Mouse (Mus musculus) 3134 (cell line): Measurements from ENCODE around the gene Fam117b.
A peak's percentile ranks its signal among the peaks of the same experiment; 100 is the strongest.

Experiments
- DNase-seq: peaks from one replicate; pipeline ENCODE4 v3.0.0-alpha.2; 2011; ENCODE audit warnings: low spot score; ENCODE audit not compliant: insufficient read length; ENCODE audit errors: extremely low read depth

The Fam117b gene

GRCm38 (mm10) chr1:59912413-59913157 is at the start of gene Fam117b:
Gene Fam117b, plus strand, starts transcription at chr1:59913006.
- peak; percentile 98 for DNase-seq

DNA sequence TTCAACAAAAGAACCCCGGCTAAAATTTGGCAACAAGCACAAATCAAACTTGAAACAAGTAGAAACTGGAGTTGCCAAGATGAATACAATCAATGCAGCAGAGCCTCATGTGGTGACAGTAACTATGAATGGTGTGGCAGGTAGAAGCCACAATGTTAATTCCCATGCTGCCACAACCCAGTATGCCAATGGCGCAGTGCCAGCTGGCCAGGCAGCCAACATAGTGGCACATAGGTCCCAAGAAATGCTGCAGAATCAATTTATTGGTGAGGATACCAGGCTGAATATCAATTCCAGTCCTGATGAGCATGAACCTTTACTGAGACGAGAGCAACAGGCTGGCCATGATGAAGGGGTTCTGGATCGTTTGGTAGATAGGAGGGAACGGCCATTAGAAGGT is 44.8 kb upstream of the Fam117b start:
- no peak for DNase-seq

- no peak for DNase-seq
Observed at GRCm38 (mm10) chr1:59874023-59874422, 38.8 kb upstream of the Fam117b start.

- no peak for DNase-seq
Observed at GRCm38 (mm10) chr1:59878098-59878497, 34.7 kb upstream of the Fam117b start.

DNA sequence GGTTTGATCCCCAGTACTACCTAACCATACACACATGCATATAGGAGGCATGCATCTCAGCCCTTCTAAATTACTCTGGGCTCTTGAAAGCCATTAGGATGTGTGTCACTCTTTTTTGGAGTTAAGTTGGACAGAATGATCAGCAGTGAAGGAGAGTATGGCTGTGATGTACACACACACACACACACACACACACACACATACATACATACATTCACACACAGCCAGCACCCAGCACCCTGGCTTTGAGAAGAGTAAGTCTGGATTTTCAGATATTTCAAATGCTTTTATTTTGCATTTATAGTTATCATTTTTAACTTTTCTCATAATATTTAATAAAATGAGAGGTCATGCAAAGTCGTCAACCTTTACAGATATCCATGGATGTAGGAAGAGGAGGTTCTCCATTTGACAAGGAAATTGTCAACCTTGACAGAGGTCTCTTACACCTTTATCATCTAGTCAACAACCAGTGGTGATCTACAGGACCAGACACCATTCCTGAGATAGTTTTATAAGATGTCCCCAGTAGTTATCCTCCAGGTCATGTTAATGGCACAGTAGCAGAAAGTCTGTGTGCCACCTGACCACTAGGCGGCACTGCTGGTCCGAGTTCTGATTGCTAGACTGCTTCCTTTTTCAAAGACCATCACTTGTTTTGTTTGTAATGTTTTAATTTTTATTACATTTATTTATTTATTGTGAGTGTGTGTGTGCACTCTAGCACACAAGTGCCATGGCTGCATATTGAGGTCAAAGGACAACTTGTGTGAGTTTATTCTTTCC is 29.3 kb upstream of the Fam117b start:
- DNase-seq: no peak

DNA sequence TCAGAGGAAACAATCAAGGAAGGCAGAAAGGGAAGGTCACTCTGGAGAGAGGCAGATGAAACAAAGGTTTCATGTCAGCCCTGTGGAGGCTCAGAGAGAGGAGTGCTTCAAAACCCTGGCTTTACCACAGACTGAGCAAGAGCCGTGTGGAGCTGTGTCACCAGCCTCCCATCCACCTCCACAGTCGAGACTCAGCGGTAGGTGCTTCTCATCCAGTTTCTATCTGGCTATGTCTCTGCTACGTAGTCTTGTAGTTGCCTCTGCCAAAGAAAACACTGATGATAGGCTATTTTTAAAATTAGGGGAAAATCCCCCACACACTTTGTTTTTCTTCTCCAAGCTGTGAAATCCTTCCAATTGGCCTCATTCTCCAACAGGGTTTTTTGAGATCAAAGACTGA is 25.9 kb upstream of the Fam117b start:
- DNase-seq: no peak

DNA sequence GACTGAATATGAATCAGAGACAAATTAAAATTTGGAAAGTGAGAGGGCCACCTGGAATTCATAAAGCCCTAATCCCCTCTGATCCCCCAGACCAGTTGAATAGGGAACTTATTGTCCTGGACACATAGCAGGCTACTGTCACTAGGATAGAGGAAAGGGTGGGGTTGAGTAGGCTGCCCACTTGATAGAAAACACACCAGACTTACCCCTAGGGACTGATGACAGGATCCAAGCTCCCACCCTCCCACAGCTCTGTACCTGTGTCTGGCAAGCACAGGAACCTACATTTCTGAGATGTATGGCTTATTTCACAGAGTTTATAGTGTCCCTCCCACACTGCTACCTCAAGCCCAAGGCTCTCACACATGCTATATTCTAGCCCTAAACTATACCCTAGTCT is 24.8 kb upstream of the Fam117b start:
- no peak for DNase-seq

DNA sequence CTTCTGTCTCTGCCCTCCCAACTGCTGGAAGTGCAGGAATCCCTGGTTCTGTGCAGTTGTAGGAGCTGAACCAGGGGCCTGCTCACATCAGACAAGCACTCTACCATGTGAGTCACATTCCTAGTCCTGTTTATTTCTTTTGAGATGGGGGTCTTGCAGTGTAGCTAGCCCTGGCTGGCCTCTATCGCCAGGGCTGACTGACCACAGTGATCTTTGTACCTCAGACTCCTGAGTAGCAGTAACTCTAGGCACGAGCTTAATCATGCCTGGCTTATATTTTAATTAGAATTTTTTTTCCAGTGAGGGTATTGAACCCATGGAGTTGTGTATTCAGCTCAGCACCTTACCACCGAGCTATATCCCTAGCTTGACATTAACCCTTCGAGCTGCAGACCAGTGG is 21.6 kb upstream of the Fam117b start:
- no peak for DNase-seq

DNA sequence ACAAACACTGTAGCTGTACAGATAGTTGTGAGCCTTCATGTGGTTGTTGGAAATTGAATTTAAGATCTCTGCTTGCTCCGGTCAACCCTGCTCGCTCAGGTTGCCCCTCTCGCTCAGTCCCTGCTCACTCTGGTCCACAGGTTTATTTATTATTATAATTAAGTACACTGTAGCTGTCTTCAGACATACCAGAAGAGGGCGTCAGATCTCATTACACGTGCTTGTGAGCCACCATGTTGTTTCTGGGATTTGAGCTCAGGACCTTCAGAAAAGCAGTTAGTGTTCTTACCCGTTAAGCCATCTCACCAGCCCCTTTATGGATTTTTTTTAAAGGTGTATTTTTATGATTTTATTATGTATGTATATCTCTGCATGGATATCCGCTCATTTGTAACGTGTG is 20.0 kb upstream of the Fam117b start:
- DNase-seq: no peak

- DNase-seq: no peak
Observed at GRCm38 (mm10) chr1:59894025-59894424, 18.8 kb upstream of the Fam117b start.

- DNase-seq: peak; percentile 22
Observed at GRCm38 (mm10) chr1:59895456-59895855, 17.4 kb upstream of the Fam117b start.

DNA sequence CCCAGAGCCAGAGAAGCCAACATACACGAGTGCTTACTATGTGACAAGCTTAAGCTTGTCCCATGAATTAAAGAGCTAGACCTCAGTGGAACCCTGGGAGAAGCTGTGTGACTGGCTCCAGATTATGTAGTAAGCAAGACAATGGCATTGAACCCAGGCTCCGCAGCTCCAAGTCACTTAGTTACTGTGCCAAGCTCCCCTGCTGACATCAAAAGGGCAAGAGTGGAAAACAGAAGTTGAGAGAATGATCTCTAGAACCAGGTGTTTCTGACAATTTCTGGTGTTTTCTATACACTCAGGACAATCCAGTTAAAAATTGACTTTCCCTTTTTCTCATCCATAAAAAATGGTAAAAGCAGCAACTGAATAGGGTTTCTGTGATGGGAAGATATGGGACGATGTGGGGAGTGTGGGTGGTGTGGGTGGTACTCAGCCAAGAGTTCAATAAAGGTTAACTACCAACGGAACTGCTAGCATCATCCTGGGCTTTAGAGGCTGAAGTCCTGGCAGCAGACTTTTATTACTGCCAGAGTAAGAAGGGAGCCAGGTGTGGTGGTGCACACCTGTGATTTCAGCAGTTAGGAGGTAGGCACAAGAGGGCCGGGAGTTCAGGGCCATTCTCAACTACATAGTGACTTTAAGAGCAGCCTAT is 15.5 kb upstream of the Fam117b start:
- no peak for DNase-seq

DNA sequence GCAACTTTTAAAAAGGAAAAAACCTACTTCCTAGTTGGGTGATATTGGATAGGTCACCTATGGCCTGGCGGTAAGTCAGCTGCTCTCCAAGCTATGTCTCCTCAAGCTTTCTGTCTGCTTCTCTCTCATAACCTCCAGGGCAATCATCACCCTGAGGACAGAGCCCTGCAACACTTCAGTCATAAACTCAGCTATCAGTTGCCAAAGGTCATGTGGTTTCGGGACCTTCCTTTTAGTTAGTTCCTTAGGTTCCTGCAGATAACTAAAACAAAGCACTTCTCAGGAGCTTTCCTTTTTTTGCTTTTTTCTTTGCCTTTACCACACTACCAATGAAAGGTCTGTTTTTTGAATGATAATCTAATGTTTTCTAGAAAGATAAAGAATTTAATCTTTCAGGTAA is 13.1 kb upstream of the Fam117b start:
- DNase-seq: no peak

DNA sequence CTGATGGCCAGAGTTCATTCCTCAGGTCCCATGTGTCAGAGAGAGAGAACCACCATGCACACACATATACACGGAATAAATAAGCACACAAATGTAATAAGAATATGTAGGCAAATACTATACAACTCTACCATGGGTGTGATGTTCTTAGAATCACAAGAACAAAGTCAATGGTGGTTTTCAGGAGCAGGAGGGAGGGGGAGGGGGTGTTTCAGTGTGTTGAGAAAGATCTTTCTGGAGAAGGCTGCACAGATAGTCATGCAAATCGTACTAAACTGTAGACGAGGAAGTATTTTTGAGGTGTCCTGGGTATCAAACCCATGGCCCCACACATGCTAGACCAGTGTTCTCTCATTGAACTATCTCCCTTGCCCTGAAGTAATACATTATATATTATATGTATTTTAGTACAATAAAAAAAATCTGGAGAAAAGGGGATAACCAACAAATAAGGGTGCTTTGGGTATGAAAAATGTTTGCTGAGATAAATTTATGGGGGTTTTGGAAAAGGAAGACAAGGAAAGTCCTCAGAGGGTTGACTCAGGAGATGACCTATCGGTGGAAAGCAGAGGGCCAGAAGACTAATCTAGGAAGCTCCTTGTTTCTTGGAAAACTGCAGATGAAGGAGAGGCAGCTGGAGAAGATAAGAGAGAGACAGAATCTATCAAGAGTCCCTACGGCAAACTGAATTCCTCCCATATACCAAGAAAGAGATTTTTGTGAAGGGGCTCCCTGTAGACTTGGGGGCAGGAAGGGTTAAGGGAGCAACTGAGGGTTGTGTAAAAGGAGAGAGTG is 11.5 kb upstream of the Fam117b start:
- DNase-seq: no peak

DNA sequence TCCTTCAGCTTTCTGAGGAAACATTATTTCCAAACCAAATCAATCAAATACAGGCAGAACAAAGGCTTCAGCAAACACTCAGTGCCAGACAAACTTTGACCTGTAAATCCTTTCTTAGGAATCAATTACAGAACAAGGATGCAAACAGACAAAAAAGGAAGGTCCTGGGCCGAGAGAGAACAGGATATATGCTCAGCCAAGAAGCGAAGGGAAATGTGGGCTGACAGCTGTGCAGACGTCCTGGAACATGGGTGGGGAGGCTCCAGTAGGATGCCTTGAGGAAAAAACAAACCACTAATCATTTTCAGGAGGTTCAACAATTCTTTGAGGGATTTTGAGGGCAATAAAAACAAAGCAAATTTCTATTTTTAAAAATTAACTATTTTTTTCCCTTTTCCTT is 10.2 kb upstream of the Fam117b start:
- DNase-seq: no peak

DNA sequence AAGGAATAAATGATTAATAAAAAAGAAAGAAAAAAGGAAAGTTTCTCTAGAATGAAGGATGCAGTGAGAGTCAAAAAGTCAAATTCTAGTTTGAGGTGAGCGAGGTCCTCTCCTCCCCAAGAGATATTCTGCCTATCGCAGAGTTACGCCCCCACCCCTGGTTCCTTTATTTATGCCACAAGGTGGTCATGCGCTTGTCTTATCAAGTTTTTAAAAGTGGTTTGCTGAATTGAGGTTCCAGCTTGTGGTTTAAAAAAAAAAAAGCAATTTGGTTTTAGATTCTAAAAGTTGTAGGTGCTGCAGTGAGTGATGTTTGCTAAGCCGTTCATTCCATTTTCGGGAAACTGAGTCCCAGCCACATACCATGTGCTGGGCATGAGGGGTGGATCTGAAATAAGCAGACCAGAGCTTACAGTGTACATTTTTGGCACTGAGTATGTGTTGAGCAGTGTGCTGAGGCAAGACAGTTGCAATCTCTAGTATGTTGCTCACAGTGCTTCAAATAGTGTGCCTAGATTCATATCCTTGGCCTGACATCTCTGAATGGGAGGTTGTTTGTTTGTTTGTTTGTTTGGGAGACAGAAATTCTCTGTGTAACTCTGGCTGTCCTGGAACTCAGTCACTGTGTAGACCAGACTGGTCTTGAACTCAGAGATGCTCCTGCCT is 8.0 kb upstream of the Fam117b start:
- no peak for DNase-seq

GRCm38 (mm10) chr1:59905916-59906315 is 6.9 kb upstream of the Fam117b start:
- no peak for DNase-seq

- DNase-seq: no peak
Observed at GRCm38 (mm10) chr1:59906819-59907521, 5.8 kb upstream of the Fam117b start.

- no peak for DNase-seq
Observed at GRCm38 (mm10) chr1:59907700-59908099, 5.1 kb upstream of the Fam117b start.

GRCm38 (mm10) chr1:59910941-59911340 is 1.9 kb upstream of the Fam117b start:
- DNase-seq: no peak
